Mouse (Mus musculus) bone marrow macrophage, adult 2 months (primary cell): ENCODE measurements around the gene Bach1.

Source experiments
- CTCF ChIP-seq: IDR thresholded peaks from 2 replicates; pipeline ENCODE4 v1.5.1; 2012; ENCODE audit warnings: low read depth, mild to moderate bottlenecking, low read length, moderate library complexity
- POLR2A ChIP-seq: IDR thresholded peaks from 2 replicates; pipeline ENCODE4 v1.6.1; 2012; ENCODE audit warnings: mild to moderate bottlenecking, low read depth, low read length, borderline replicate concordance

GRCm38 (mm10) chr16:87654016-87654575 is 44.6 kb upstream of the Bach1 start:
- TF ChIP-seq POLR2A (no peak), CTCF (no peak)
